Mouse (Mus musculus): ENCODE results near the gene Fsd1. TPM values are rescaled to one million over a fixed set of nuclear protein-coding genes. Genes with fewer than 3 reads are reported as not detected.

Fsd1 gene
- total RNA-seq, 2 experiments from 2014 or later: not detected

DNA sequence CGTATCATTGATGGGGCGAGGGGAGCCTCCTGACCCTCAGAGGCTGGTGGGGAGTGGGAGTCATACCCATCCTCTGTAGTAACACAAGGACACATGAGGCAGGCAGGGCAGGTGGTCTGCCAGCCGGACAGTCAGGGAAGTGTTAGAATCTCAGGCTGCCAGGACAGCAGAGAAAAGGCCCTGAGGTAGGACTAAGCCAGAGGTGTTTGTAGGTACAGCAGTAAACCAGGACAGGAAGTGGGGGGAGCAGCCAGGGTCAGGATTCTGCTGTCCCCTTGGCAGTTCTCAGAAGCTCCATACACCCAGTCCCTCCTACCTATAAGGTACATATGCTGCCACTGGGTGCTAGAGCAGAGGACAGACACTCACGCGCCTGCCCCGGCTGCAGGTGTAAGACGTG, 24.7 kb upstream of the Fsd1 start:
- DNase-seq (ENCODE audit: low spot score): no peak

DNA sequence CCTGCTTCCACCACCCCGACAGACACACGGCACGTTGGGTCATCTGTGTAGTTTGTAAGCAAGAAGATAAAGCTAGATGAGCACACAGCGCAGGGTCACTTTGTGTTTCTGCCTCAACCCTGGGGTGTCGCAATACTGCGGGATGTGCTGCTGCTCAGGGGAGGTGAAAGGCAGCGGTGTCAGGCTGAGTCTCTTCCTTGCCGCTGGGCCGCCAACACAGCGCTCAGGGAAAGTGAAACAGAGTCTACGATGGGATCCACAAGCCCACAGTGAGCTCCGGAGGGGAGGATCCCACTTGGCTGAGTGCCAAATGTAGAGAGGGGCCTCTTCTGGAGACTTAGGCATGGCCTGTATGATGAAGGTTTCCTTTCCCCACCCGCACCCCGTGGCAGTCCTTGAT, 23.1 kb upstream of the Fsd1 start:
- no peak for DNase-seq (ENCODE audit: low spot score)

DNA sequence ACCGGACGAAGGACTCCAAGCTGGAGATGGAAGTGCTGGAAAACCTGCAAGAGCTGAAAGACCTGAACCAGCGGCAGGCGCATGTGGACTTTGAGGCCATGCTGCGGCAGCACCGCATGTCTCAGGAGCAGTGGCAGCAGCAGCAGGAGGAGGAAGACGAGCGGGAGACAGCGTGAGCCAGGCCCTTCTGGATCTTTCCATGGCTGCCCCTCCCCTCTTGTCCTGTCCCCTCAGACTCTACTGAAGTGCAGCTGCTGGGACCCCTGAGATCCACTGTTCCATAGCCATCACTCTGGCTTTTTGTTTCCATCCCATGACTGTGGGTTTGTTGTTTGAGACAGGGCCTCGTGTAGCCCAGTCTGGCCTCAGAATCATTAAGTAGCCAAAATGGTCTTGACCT, 21.8 kb upstream of the Fsd1 start:
- DNase-seq (ENCODE audit: low spot score): no peak

DNA sequence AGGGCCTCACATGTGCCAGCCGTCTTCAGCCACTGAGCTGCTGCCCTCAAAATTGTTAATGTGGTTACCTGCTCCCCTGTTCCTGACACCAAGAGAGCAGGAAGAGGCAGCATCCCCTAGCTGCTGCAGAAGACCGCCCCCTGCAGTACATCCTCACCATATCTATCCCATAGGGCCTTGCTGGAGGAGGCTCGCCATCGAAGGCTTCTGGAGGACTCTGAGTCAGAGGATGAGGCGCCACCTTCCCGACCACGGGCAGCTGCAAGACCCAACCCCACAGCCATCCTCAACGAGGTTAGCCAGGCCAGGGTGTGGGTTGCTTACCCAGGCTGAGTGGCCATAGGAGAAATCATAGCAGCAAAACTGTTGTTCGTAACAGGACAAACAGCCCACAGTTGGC, 21.3 kb upstream of the Fsd1 start:
- no peak for DNase-seq (ENCODE audit: low spot score)

DNA sequence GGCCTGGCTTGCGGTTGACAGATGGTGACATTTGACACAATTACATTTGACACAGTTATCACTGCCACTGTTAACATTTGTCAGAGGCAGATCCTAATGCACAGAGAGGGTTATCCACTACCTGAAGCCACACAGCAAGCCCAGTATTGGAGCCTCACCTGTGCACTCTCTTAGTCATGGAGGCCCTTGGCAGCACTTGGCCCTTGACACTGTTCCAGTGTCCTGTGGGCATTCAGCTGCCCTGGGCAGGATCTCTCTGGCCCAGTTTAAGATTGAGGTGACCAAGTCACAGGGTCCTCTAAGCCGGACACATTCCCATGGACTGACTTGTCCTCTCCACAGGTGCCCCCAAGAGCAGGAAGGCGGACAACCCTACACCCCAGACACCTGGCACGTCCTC, 19.1 kb upstream of the Fsd1 start:
- no peak for DNase-seq (ENCODE audit: low spot score)

DNA sequence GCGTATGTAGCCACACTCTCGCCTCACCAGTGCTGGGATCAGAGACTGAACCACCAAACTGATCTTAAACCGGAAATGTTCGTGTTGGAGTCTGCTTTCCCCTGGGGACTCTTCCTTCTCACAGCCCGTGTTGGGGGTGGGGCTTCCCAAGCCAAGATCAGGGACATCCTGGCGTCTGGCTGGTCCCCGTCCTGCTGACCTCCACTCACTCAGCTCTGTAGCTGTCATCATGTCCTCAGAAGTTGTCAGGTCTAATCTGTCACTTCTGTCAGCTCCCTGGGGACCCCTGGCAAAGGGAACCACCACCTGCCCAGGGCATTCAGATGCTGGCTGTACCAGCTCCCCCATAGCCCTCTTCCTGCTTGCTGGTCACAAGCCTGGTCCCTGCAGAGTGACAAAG, 18.1 kb upstream of the Fsd1 start:
- no peak for DNase-seq (ENCODE audit: low spot score)

DNA sequence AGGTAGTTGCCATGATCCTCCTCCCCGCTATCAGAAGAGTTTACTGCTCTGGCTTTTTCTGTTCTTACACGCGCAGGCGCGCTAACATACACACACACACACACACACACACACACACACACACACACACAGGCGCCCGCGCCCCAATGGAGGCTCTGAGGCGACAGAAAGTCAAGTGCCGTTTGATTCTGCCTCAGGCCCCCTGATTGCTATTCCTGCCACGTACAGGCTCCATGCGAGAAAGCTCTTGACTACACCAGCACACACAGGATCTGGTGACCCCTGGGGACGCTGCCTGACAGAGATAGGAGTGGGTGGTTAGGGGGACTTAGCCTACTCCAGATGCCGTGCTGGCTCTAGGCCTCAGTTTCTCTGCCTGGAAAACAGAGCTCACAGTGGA, 16.7 kb upstream of the Fsd1 start:
- DNase-seq (ENCODE audit: low spot score): no peak

DNA sequence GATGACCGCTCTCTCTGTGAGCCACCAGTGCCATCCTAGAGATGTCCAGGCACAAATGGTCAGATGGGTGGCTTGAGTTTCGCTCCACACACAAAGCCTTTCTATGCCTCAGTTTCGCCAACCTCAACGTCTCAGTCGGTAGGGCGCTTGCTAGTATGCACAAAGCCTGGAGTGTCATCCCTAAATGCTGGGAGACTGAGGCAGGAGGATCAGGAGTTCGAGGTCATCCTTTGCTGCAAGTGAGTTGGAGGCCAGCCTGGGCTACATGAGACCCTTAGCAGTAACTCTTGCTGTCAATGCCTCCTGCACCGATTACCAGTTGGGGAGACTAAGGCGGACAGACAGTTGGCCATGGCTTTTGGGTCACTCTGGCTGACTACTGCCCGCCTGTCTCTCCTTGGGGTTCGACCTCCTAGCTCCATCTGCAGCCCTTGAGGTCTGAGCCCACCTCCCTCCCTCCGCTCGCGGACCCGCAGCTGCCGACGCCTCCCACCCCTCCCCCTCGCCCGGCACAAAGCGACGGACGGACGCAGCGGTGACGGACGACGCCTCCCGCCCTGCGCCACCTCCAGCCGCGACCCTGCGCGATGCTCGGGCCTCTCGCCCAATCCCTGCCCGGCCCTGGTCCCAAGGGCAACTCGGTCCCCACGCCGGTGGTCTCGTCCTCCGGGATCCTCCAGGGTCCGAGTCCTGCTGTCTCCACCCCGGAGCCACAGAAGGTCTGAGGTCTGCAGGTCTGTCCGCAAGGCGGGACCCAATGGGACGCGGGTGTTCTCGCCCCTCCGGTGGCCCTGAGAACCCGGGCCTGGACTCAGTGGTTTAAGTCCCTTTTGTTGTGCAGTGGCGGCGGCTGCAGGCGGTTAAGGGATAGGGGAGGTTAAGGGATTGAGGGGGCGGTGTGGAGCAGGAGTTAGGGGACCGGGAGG, 16.1 kb upstream of the Fsd1 start, which contains the start of gene Shd:
Gene Shd, plus strand, starts transcription at position 502 of the 926 bp plus-strand sequence.
- DNase-seq (ENCODE audit: low spot score): no peak

DNA sequence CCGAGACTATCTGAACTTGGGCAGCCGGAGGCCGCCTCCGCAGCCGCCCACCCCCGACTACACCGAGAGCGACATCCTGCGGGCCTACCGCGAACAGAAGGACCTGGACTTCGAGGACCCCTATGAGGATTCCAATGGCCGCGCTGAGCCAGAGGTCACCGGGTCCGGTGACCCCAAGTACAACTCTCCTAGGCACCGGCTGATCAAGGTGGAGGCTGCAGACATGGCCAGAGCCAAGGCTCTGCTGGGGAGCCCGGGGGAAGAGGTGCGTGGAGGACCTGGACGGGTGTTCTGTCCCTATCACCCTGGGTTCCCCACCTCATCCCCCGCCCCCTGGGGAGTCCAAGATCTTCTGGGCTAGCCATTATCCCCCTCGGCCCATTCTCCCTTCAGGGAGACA, 14.9 kb upstream of the Fsd1 start:
- no peak for DNase-seq (ENCODE audit: low spot score)

DNA sequence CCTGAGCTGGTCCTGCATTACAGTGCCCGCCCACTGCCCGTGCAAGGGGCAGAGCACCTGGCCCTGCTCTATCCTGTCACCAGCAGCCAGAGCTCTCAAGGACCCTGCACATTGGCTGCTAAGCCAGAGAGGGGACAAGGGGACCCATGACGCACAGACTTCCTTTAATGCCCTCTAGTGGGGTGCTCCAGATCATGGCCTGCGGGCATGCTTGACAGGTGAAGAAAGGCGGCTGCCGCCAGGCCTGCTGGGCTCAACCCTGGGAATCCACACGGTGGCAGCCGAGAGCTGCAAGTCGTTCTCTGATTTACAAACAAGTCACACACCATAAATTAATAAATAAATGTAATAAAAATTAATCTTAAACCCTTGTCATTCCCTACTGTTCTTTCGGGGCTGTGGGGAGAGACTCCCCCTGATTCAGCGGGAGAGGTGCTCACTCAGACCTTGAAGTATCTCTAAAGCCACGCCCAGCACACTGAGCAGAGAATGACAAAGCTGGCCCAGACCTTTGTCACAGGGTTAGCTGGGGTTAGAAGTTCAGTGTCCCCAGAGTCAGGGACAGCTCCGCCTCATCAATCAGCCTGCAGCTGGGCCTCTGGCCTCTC, 9.9 kb upstream of the Fsd1 start:
- peak; percentile 79 for DNase-seq (ENCODE audit: low spot score)

DNA sequence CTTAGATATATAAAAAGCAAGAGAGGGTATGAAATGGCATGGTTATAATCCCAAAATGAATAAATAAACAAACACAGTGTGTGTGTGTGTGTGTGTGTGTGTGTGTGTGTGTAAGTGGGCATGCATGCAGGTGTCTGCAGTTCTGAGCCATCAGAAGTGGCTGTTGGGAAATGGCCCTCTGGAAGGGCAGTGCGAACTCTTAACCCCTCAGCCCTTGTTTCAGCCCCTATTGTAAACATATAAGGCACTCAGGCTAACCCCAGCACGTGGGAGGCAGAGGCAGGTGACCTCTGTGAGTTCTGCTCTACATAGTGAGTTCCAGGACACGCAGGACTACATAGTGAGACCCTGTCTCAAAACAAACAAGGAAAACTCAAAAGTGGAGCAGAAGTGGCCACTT, 9.0 kb upstream of the Fsd1 start:
- DNase-seq (ENCODE audit: low spot score): no peak

DNA sequence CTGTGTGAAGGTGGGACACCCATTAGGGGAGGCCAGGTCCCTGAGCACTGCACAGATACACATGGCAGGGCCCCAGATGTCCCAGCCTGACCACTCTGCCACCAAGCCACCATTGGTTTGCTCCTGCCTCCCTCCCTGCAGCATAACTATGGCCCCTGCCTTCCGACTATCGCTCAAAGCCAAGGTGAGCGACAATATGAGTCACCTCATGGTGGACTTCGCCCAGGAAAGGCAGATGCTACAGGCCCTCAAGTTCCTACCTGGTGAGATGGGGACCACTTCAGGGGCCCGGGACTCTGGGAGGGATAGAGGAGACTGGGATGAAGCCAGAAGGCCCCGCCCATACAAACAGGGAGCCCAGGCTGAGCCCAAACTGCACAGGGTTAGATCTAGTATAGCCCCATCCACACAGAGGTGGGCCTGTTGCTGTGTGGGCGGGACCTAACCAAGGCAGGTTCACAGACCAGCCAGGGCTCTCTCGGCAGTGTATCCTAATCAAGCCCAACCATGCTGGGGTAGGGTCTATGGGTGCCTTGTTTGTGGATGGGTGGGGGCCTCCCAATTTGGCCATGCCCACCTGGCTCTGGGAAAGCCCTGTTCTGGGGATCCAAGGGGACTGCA, 4.1 kb downstream of the Fsd1 start:
- no peak for DNase-seq (ENCODE audit: low spot score)

DNA sequence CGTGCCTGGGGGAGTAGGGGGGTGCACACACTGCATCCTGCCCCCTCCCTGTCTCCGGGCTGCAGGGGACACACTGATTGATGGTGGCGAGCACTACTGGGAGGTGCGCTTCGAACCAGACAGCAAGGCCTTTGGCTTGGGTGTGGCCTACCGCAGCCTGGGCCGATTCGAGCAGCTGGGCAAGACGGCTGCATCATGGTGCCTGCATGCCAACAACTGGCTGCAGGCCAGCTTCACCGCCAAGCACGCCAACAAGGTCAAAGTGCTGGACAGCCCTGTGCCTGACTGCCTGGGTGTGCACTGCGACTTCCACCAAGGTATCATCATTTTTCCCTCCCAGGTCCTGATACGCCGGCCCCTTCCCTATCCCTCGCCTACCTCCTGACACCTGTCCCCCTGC, 9.7 kb downstream of the Fsd1 start:
- DNase-seq (ENCODE audit: low spot score): peak; percentile 52

DNA sequence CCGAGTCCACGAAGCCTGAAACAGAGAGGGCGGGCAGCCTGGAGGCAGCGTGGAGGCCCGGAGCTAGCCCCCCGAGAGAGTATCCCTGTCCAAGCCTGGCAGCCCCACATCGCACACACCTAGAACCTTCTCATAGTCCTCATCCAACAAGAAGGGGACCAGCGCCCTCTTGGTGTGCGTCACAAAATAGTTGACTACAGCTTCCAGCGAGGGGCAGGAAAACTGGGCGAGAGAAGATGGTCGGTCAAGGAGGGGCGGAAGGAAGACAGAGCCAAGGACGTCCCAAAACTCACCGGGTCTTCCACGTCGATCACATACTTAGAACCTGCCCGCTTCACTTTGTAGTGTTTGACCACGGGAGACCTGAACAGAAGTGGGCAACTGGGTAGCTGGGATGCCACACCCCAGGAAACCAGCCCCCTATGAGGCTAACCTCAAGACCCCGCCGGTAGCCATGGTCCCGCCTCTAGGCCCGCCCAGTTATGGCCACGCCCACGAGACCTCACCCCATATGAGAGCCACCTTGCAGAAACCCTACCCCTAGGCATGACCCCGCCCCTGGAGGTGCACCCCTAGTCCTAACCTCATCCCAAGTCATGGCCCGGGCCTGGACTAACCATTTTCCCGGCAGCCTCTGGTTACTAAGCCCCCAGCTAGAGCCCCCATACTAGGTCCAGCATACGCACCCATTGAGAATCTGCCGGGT, 13.6 kb downstream of the Fsd1 start:
- DNase-seq (ENCODE audit: low spot score): no peak

DNA sequence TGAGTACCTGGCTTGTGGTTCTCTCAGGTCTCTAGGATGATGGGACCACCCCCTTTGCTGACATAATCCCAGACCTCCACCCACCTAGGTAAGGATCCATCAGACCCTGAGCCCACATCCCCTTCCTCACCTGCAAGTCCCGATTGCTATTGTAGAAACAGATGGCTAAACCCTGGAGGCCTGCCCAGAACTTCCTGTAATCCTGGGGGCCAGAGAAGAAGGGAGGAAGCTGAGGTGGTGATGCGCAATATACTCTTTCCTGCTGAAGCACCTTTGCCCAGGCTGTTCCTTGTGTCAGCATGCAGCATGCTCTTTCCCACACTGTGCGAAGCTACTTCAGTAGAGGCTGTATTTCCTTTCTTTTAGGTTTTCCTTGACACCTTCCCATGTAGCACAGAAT, 16.7 kb downstream of the Fsd1 start:
- no peak for DNase-seq (ENCODE audit: low spot score)

DNA sequence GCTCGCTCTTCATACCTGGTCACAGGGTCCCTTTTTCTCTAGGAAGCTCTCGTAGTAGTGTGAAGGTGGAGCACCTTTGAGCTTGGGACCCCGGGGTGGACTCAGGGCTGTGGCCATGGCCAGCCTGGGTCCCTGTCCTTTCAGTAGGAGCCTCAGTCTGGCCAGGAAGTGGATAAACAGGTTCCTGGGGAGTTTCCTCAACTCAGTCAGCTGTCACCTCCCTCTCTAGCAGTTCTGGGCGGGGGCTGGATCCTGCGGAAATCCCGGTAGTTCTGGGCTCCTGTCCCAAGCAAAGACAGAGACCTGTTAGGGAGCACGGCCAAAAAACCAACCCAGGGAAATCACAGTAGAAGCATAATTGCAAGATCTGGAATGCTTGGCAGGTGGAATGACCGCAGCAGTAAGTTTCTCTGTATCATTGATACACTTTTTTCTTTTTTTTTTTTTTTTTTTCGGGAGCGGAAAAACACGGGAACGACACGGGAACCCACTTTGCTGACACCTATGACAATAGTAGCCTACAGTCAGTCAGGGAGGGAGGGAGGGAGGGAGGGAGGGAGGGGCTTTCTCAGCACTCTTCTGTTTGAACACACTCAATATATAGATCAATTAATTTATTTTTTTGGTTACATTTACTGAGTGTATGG, 19.2 kb downstream of the Fsd1 start, which contains the start of the genes Stap2 and Mpnd:
Gene Stap2, minus strand, starts transcription at position 170 of the 647 bp plus-strand sequence.
Gene Mpnd, plus strand, starts transcription at position 297 of the 647 bp plus-strand sequence.
- no peak for DNase-seq (ENCODE audit: low spot score)

DNA sequence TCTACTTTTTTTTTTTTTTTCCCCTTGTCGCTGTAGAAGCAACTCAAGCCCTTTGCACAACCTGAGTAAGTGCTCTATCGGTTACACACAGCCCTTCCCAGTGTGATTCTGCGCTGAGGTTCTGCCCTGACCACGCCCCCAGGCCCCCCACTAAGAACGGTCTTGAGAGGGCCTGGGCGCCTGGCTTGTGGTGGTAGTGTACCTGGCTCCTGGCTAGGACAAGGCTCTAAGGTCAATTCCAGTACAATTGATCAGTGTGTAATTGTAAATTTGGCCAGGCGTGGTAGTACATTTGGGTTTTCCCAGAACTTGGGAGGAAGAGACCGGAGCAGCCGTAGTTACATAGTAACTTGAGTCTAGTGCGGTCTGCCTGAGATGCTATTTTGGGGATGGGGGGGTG, 20.6 kb downstream of the Fsd1 start:
- DNase-seq (ENCODE audit: low spot score): no peak

DNA sequence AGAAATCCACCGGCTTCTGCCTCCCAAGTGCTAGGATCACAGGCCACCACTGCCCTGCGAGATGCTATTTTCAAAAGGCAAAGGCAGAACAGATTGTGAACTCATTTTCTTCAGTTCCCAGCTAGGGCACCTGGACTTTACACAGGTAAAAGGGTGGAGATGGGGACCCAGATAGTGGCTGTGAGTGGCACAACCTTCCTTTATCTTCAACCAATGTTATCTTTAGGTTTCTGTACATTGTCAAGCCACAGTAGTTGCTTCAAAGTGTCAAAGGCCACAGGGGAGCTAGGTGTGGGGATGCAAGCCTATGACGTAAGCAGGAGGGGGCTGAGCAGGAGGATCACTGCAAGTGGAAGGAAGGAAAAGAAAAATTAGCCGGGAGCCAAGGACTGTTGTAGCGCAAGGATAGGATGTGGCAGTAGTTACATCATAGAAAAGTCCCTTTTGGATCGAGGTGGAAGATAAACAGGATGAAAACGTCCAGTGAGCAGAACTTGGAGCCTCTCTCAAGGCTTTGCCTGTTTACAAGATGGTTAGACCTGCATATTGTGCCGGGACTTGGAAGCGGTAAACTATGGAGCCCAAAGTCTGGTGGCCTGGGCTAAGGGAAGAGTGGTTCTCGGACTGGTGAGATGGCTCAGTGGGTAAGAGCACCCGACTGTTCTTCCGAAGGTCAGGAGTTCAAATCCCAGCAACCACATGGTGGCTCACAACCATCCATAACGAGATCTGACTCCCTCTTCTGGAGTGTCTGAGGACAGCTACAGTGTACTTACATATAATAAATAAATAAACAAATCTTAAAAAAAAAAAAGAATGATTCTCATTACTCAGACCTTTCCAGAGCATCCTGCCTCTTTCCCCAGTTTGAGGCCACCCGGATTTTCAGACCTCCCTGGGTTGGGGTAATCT, 21.4 kb downstream of the Fsd1 start:
- DNase-seq (ENCODE audit: low spot score): no peak

DNA sequence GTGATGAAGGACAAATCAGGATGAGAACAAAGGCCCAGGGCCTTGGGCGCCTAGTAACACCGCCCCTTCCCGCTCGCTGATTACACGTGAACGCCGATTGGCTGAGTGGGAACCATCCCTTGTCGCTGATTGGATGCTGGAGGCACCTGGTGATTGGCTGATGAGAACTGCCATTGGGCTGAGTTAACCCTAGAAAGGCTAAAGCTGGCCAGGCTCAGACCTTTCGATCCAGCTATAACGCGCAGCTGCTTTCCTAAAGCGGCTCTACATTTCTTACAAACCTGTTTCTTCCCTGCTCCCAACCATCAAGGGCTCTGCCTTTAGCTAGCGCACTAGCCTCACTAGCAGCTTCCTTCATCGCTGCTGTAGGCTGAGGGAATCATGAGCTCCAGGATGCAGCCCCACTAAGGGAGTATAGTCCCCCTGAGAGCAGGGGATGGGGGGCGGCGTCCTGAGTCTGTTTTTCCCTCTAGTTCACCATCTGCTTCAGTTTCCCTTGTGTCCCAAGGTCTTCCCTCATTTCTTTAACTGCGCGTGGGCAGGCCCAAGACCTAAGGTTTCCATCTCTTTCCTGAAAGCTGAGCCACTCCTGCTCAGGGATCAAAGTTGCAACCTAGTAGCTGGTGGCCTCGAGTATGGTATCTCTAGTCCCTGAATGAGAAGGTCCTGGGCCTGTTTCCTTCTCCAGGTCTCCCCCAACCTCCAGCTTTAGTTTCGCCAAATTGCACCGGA, 22.2 kb downstream of the Fsd1 start:
- DNase-seq (ENCODE audit: low spot score): peak; percentile 94

All from gastrocnemius, adult 18-20 months (tissue).